Mouse (Mus musculus) left cerebral cortex, adult 2 months (tissue): ENCODE measurements around the gene Tmc6. TPM values are rescaled to one million over a fixed set of nuclear protein-coding genes. Genes with fewer than 3 reads are reported as not detected.
A peak's percentile ranks its signal among the peaks of the same experiment; 100 is the strongest.

ENCODE experiments used
- DNase-seq, 2 experiments: peaks; one replicate each; pipeline ENCODE4 v3.0.0; 2021 to 2022; ENCODE audit warnings: low spot score in 2 of 2, mixed read lengths in 1 of 2; ENCODE audit errors: extremely low spot score in 1 of 2
- H3K27ac ChIP-seq: fragments of 200-600 bp; 2 replicates; pipeline ENCODE4 v1.8.1; 2022
- H3K4me3 ChIP-seq: fragments of 200-600 bp; 2 replicates; pipeline ENCODE4 v1.8.1; 2022
- CTCF ChIP-seq: fragments of 200-600 bp; IDR thresholded peaks from 2 replicates; pipeline ENCODE4 v1.8.1; 2022; ENCODE audit warnings: antibody characterized with exemption, mild to moderate bottlenecking, moderate library complexity
- intact Hi-C: fragments of 180-260 bp; cut with DNase I; formaldehyde crosslinking; loops from one replicate; pipeline ENCODE4 v1.15.1; 2025
- total RNA-seq, 2 experiments: library from RNA; stranded (reverse); gene quantifications; 2 replicates each; pipeline ENCODE4 v1.2.3; 2021

Tmc6 gene
- total RNA-seq, 2 experiments from 2014 or later = 7.8 to 9.3 TPM

DNA sequence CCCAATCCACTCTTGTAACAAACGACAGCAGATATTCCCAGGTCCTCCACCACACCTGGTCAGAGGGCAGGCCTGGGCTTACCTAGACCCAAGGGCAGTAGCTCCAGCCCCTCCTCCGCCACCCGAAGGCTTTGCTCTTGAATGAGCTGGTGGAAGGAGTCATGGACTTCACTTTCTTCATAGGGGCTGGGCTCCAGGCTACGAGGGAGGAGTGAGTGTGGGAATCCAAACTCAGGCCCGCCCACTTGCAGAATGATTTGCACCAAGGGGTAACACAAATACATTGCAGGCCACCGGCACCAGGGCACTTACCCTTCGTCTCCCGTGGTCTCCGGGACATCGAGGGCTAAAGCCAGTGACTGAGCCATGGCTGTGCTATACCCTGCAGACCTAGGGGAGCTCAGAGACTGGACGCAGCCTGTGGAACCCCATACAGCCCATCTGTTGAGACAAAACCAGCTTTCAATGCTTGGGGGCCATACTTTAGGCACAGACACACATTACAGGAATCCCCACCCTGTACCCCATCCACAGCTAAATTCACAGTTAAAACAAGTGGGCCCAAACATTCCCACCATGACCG is 3.1 kb downstream of the Tmc6 start:
- Histone ChIP-seq H3K27ac (peak overlapping the region; percentile 85), H3K4me3 (no peak overlapping the region)
- intact Hi-C loops = no loop called here
- DNase-seq = no peak
- no peak for TF ChIP-seq CTCF

DNA sequence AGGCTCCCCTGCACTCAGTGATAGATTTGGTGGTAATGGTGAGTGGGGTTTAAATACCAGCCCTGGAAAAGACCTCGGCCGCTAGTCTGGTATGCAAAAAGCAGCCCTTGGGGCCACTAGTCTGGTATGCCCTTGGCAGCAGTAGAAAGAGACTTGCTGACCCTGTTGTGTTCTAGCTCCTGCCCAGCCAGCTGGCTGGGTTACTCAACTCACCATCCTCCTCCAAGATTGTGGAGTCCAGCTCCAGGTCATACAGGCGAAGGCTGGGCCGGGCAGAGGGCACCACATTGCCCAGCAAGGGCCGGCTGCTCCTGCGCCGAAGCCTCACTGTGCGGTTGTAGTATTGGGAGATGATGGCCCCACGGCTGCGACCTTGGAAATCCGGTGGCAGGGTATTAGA is 4.0 kb downstream of the Tmc6 start:
- Histone ChIP-seq H3K27ac (no peak overlapping the region), H3K4me3 (no peak overlapping the region)
- no peak for TF ChIP-seq CTCF
- no peak for DNase-seq
- intact Hi-C loops = no loop called here

DNA sequence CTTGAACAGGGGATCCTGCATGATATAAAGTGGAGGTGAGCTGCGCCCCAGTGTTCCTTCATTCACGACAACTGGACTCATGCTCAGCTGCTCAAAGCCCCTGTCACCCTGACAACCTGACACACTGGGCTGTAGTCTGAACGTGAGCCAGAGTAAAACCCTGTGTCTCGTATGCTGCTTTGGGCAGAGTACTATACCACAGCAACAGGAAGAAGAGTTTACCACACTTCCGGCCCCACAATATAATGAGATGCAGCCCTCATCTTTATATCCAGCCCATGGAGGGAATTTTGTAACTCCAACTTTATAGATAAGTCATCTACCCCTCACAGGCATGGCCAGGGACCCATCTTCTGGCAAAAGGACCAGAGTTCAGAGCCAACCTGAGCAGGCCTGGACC is 4.9 kb downstream of the Tmc6 start:
- intact Hi-C loops = no loop called here
- DNase-seq = no peak
- Histone ChIP-seq H3K4me3 (no peak overlapping the region), H3K27ac (no peak overlapping the region)
- no peak for TF ChIP-seq CTCF

DNA sequence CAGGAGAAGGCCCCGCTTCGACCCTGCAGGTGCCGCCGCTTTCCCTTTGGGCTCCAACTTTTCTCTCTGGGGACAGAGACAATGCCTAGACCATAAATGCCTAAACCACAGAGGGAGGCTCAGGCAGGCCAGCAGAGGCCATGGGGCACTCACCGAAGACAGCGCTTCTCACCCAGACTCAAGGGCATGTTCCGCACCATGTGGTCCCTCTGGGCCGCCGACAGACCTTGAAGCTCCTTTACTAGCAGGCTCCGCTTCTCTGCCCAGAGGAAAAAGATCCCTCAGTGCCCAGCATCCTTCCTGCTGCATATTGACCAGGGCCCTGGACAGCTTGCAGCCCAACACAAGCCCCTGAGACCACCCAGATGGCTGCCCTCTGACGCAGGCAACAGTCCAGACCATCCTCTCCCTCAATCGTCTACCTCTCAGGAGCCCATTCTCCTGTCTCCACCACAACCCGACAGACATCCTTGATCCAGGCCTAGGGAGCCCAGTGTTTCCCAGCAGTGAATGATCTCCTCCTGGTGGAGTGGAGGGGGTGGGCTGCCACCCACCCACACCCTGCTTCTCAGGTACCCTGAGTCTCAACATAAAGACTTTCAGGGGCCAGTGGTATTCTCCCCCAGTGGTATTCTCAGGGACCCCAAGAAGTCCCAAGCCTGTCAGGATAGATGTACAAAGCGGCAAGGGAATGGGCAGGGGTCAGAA is 5.8 kb downstream of the Tmc6 start:
- DNase-seq = no peak
- H3K27ac ChIP-seq = no peak overlapping the region
- H3K4me3 ChIP-seq = no peak overlapping the region
- intact Hi-C loops = no loop called here
- TF ChIP-seq CTCF = no peak

DNA sequence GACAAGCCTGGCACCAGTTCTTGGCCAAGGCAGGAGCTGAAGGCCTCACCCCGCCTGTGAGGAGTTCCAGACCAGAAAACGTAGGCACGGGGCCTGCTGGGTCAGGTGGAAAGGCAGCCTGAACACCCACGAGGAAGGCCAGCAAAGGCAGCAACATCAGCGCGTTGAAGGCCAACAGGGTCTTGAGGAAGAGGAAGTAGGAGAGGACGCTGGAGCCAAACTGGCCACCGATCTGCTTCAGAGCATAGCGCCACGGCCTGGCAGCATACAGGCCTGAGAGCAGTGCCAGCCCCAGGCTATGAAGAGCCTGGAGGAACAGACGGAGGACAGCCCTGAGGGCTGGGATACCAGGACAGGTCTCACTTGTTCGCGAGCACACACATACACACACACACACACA is 6.5 kb downstream of the Tmc6 start:
- no peak for DNase-seq

DNA sequence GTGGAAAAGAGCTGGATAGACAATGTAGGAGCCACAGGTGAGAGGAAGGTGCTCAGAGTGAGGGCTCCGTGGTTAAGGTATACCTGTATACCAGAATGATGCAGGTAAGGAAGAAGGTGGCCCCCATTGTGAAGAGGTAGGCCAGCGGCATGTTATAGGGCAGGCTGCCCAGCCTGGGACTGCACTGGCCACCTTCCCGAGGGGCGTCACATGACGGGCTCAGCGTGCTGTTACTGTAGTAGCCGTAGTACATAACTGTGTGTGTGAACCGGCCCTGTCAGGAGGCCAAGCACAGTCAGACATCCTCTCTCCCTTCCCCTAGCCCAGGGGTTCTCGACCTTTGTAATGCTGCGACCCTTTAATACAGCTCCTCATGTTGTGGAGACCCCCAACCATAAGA is 7.1 kb downstream of the Tmc6 start:
- intact Hi-C loops = no loop called here
- Histone ChIP-seq H3K27ac (no peak overlapping the region), H3K4me3 (no peak overlapping the region)
- DNase-seq = no peak
- no peak for TF ChIP-seq CTCF

More for the DNA sequence above, 6.5 kb downstream of the Tmc6 start:
- TF ChIP-seq CTCF = no peak
- intact Hi-C loops = no loop called here
- no peak overlapping the region for H3K4me3 ChIP-seq
- no peak overlapping the region for H3K27ac ChIP-seq

DNA sequence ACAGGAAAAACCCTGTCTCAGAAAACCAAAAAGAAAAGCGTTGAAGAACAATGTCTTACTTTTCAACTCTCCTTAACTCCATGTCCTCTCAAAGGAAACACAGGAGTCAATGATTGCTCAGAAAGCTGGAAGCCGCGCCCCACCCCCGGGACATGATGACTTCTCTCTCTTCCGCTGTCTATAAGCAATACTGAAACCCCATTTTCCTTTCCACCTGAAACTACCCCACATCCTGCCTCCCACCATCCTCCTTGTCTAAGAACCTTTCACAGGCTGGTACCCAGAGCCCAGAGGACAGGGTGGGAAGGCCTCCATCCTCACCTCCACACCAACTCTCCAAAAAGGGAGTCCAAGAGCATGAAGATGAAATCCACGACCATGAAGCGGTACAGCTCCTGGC is 9.6 kb downstream of the Tmc6 start:
- DNase-seq = no peak
- Histone ChIP-seq H3K4me3 (no peak overlapping the region), H3K27ac (no peak overlapping the region)
- no peak for TF ChIP-seq CTCF
- intact Hi-C loops = no loop called here

DNA sequence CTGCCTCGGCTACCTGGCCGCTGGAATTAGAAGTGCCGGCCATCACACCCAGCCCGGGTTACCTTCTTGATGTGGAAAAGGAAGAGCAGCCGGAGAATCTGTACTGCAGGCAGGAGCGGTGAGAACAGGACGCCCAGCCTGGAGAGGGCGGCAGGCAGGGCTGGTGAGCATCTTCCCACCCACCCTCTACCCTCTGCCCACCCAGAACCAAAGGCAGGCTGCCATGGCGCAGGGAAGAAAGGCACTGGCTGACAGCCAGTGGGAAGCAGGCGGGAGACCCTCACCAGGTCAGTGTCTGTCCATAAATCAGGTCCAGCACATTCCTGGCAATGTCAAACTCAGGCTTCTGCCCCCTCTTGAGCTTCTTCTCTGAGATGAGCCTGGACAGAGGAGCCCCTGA is 11.6 kb downstream of the Tmc6 start:
- Histone ChIP-seq H3K27ac (no peak overlapping the region), H3K4me3 (no peak overlapping the region)
- DNase-seq = no peak
- TF ChIP-seq CTCF = no peak
- intact Hi-C loops = no loop called here

DNA sequence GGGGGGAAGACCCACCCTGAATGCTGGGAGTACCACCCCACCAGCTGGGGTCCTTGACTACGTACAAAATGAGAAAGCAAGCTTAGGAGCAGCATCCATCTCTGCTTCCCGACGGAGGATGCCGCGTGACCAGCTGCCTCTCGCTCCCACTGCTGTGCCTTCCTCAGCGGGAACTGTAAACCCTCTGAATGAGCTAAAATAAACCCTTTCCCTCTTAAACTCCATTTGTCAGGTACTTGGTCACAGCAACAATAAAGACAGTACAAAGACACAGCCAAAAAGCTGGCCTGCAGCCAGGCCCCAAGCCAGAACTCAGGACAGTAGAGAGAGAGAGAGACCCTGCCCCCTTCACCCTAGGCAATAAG is 12.3 kb downstream of the Tmc6 start:
- no peak for TF ChIP-seq CTCF
- intact Hi-C loops = no loop called here
- H3K27ac ChIP-seq = no peak overlapping the region
- no peak for DNase-seq
- no peak overlapping the region for H3K4me3 ChIP-seq

DNA sequence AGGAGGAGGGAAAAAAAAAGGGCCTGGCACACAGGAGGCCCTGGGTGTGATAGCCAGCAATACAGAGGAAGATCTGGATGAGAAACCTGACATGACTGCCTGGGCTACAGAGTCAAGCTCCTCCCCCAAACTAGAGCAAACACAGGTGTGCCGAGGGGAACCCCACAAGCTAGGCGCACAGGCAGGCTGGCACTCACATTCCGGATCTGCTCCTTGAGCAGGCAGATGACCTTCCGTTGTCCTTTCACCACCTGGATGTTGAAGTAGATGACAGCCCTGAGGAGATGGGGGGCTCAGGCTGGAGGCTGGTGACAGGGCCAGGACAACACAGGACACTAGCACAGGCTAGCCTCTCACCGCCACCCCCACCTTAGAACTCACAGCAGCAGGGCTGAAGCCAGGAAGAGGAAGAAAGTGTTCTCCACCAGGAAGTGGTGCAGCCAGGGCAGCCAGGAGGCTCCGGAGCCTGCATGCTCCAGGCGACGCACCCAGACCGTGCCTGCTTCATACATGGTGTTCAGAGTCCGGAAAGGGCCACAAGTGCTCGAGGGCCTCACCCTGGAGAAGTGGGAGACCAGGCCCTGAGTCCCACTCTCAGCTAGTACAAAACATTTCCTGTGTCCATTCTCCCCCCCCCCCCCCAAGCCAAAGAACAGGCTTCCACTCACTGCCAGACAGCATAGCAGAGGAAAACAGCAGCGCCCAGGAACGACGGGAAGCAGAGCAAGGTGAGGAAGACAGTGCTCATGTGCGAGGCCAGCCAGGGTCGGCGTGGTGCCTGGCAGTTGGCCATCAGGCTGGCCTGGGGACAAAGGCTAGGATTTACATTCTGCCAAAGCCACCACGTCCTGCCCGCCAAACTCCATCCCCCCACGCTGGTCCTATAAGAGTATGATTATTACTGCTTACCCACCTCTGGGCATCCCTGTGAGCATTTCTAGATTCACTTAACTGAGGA is 13.0 kb downstream of the Tmc6 start:
- no peak for TF ChIP-seq CTCF
- intact Hi-C loops = no loop called here
- H3K27ac ChIP-seq = no peak overlapping the region

DNA sequence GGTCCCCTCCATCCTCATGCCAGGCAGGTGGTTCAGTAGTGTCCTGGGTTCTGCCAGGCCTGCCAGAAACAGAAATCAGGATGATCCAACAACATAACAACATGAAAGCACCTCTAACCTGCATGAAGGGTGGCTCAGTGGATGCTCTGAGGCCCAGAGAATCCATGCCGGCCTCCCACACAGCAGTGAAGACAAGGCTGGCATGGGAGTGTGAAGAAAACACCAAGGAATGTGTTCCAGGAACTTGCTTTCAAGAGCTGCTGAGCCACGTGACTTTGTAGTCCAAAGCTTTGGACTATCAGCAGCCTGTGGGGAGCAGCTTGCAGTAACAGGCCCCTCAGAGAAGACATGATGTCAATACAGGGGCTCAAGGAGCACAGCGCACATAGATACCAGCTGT is 15.7 kb downstream of the Tmc6 start:
- Histone ChIP-seq H3K27ac (peak overlapping the region; percentile 40; the same call in 1 of the 2 replicates), H3K4me3 (no peak overlapping the region)
- no peak for TF ChIP-seq CTCF

More for the DNA sequence above, 13.0 kb downstream of the Tmc6 start:
- no peak for DNase-seq
- H3K4me3 ChIP-seq = no peak overlapping the region

DNA sequence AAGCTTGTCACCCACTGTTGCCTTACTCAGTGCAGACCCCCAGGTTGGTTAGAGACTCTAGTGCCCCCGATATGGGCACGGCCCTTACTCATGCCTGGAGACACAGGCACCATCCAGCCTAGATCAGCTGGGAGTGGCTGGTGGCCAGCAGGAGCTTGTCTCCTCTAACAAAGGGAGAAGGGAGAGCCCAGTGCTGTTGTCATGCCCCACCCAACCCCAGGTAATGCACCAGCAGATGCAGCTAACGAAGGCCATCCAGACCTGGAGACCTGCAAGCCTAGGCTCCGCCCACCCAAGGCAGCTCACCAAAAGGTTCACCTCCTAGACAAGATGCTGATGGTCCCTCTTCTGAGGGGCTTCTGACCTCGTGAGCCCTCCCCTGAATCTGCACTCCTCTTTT is 16.6 kb downstream of the Tmc6 start:
- intact Hi-C loops = no loop called here
- no peak overlapping the region for H3K27ac ChIP-seq
- no peak overlapping the region for H3K4me3 ChIP-seq
- DNase-seq = no peak
- TF ChIP-seq CTCF = no peak

More for the DNA sequence above, 15.7 kb downstream of the Tmc6 start:
- DNase-seq = no peak
- intact Hi-C loops = no loop called here
